Mouse (Mus musculus) liver, embryonic 16.5 days (tissue): ENCODE data around the gene 9530053A07Rik. TPM values are rescaled to one million over a fixed set of nuclear protein-coding genes. Genes with fewer than 3 reads are reported as not detected.

Source experiments
- ATAC-seq: fragments of 200-750 bp; cut with Nextera tagmentation; 2 replicates; pipeline ENCODE4 v1.8.0; 2017; ENCODE audit warnings: low read depth, mild to moderate bottlenecking, moderate number of reproducible peaks, moderate library complexity
- H3K27ac ChIP-seq: fragments of 300-500 bp; sonication (generic); 2 replicates; pipeline ENCODE4 v1.5.1; 2014; ENCODE audit warnings: mild to moderate bottlenecking, low read length
- H3K27me3 ChIP-seq: fragments of 300-500 bp; sonication (generic); 2 replicates; pipeline ENCODE4 v1.6.1; 2014; ENCODE audit warnings: low read depth, low read length, mixed read lengths; ENCODE audit not compliant: control insufficient read depth, insufficient read depth
- H3K36me3 ChIP-seq: fragments of 300-500 bp; sonication (generic); 2 replicates; pipeline ENCODE4 v1.6.1; 2014; ENCODE audit warnings: mild to moderate bottlenecking; ENCODE audit not compliant: control insufficient read depth, insufficient read depth
- H3K4me1 ChIP-seq: fragments of 300-500 bp; sonication (generic); 2 replicates; pipeline ENCODE4 v1.6.1; 2014; ENCODE audit warnings: low read depth, low read length, mixed read lengths; ENCODE audit not compliant: control insufficient read depth
- H3K4me2 ChIP-seq: fragments of 300-500 bp; sonication (generic); 2 replicates; pipeline ENCODE4 v1.6.1; 2014; ENCODE audit warnings: low read depth, low read length, mixed read lengths
- H3K4me3 ChIP-seq: fragments of 300-500 bp; sonication (generic); 2 replicates; pipeline ENCODE4 v1.5.1; 2014; ENCODE audit warnings: low read depth, mild to moderate bottlenecking, low read length
- H3K9ac ChIP-seq: fragments of 300-500 bp; sonication (generic); 2 replicates; pipeline ENCODE4 v1.6.1; 2014; ENCODE audit warnings: low read depth, low read length
- H3K9me3 ChIP-seq: fragments of 300-500 bp; sonication (generic); replicated peaks from 2 replicates; pipeline ENCODE4 v1.6.1; 2016; ENCODE audit warnings: low read length; ENCODE audit not compliant: control insufficient read depth
- WGBS: fragments of 180-500 bp; shearing (Covaris S2); extraction: QIAGEN DNeasy Blood & Tissue Kit; methylation state at CpG from one replicate; pipeline ENCODE4 v1.1.7; 2014; ENCODE audit not compliant: insufficient replicate concordance; 5-methylcytosine and 5-hydroxymethylcytosine counted together
- polyA plus RNA-seq: library from polyadenylated mRNA; unstranded; fragments of >200 nt; fragmentation: Nextera tagmentation; extraction: Ambion mirVana; gene quantifications from 2 replicates; pipeline ENCODE4 v1.2.1, GENCODE M21; 2015

Gene 9530053A07Rik
- polyA plus RNA-seq, 1 experiment from 2014 or later: not detected

GRCm38 (mm10) chr7:28206044-28206600 is 76.9 kb downstream of the 9530053A07Rik start:
- no peak for ATAC-seq
- H3K4me3 ChIP-seq: no peak overlapping the region
- no peaks in the 10 kb centered on the region for H3K9me3 ChIP-seq
- H3K27me3 ChIP-seq: no peaks in the 10 kb centered on the region
- H3K4me2 ChIP-seq: no peak overlapping the region
- H3K9ac ChIP-seq: no peak overlapping the region
- no peak overlapping the region for H3K27ac ChIP-seq
- H3K4me1 ChIP-seq: no peaks in the 10 kb centered on the region
- WGBS: 58% methylated on average over 4 of the region's 4 CpGs
- no peaks in the 10 kb centered on the region for H3K36me3 ChIP-seq

GRCm38 (mm10) chr7:28208396-28208987 is 79.2 kb downstream of the 9530053A07Rik start:
- WGBS: 21% methylated on average over 12 of the region's 12 CpGs
- H3K27me3 ChIP-seq: no peaks in the 10 kb centered on the region
- H3K9ac ChIP-seq: no peak overlapping the region; the same call in 1 of the 2 replicates
- H3K4me2 ChIP-seq: peak overlapping the region; percentile 51
- 0 out of 2 replicates have a peak overlapping the region, but pooled peaks have one; percentile 32 for H3K4me3 ChIP-seq
- H3K27ac ChIP-seq: no peak overlapping the region
- no peak for ATAC-seq
- H3K36me3 ChIP-seq: no peaks in the 10 kb centered on the region
- no peaks in the 10 kb centered on the region for H3K4me1 ChIP-seq
- H3K9me3 ChIP-seq: no peaks in the 10 kb centered on the region

- Histone ChIP-seq H3K36me3 (no peaks in the 10 kb centered on the region), H3K4me2 (peak overlapping the region; percentile 51), H3K27me3 (no peaks in the 10 kb centered on the region), H3K4me1 (no peaks in the 10 kb centered on the region), H3K27ac (no peak overlapping the region), H3K9me3 (no peaks in the 10 kb centered on the region), H3K9ac (no peak overlapping the region; the same call in 1 of the 2 replicates), H3K4me3 (0 out of 2 replicates have a peak overlapping the region, but pooled peaks have one; percentile 32)
- ATAC-seq: peak; percentile 37; the same call in 1 of the 2 replicates
- 43% methylated on average over 19 of the region's 19 CpGs for WGBS
Observed at GRCm38 (mm10) chr7:28208988-28209508, 79.8 kb downstream of the 9530053A07Rik start.

- H3K4me1 ChIP-seq: no peaks in the 10 kb centered on the region
- WGBS: 32% methylated on average over 5 of the region's 5 CpGs
Observed at GRCm38 (mm10) chr7:28210731-28211130, 81.5 kb downstream of the 9530053A07Rik start.

GRCm38 (mm10) chr7:28214142-28214541 is 84.9 kb downstream of the 9530053A07Rik start:
- ATAC-seq: no peak
- H3K4me3 ChIP-seq: no peak overlapping the region
- WGBS: 27% methylated on average over 10 of the region's 10 CpGs

More at GRCm38 (mm10) chr7:28210731-28211130, 81.5 kb downstream of the 9530053A07Rik start:
- H3K4me3 ChIP-seq: no peak overlapping the region
- no peak overlapping the region for H3K27ac ChIP-seq
- no peaks in the 10 kb centered on the region for H3K9me3 ChIP-seq
- no peak overlapping the region for H3K4me2 ChIP-seq
- H3K36me3 ChIP-seq: no peaks in the 10 kb centered on the region
- no peaks in the 10 kb centered on the region for H3K27me3 ChIP-seq
- ATAC-seq: no peak
- no peak overlapping the region for H3K9ac ChIP-seq

More at GRCm38 (mm10) chr7:28214142-28214541, 84.9 kb downstream of the 9530053A07Rik start:
- Histone ChIP-seq H3K9ac (no peak overlapping the region), H3K4me2 (no peak overlapping the region), H3K36me3 (no peaks in the 10 kb centered on the region), H3K27me3 (no peaks in the 10 kb centered on the region), H3K27ac (no peak overlapping the region), H3K4me1 (no peaks in the 10 kb centered on the region), H3K9me3 (no peaks in the 10 kb centered on the region)

Other genes starting within 250 kb of the 9530053A07Rik start
- gene Zfp974, start 200.0 kb upstream of the 9530053A07Rik start, polyA plus RNA-seq: 1.2 and 1.5 TPM in 2 replicates
- 4.6 and 4.7 TPM in 2 replicates for gene Zfp780b, start 150.3 kb upstream of the 9530053A07Rik start, polyA plus RNA-seq
- gene Zfp850, start 115.4 kb upstream of the 9530053A07Rik start, polyA plus RNA-seq: 1.1 and 1.2 TPM in 2 replicates
- 114 and 117 TPM in 2 replicates for gene Psmc4, start 79.4 kb upstream of the 9530053A07Rik start, polyA plus RNA-seq
- gene Fcgbp, start 58.2 kb upstream of the 9530053A07Rik start, polyA plus RNA-seq: 2.5 TPM in 1 of 2 replicates, not detected in the other
- 39.3 and 39.7 TPM in 2 replicates for gene Fbl, start 40.2 kb downstream of the 9530053A07Rik start, polyA plus RNA-seq
- gene Dyrk1b, start 50.0 kb downstream of the 9530053A07Rik start, polyA plus RNA-seq: 2.1 and 2.7 TPM in 2 replicates
- 0.15 and 0.29 TPM in 2 replicates for gene Eid2, start 138.4 kb downstream of the 9530053A07Rik start, polyA plus RNA-seq
- gene Eid2b, start 148.3 kb downstream of the 9530053A07Rik start, polyA plus RNA-seq: 1.3 and 1.6 TPM in 2 replicates
- not detected in 2 replicates for gene Selenov, start 161.7 kb downstream of the 9530053A07Rik start, polyA plus RNA-seq
- gene Dll3, start 172.8 kb downstream of the 9530053A07Rik start, polyA plus RNA-seq: not detected in 2 replicates
- gene Timm50, start 182.6 kb downstream of the 9530053A07Rik start, polyA plus RNA-seq: 66.1 and 67.9 TPM in 2 replicates
- 31.3 and 34.0 TPM in 2 replicates for gene Supt5, start 209.3 kb downstream of the 9530053A07Rik start, polyA plus RNA-seq
- gene Rps16, start 221.2 kb downstream of the 9530053A07Rik start, polyA plus RNA-seq: 531 and 598 TPM in 2 replicates
- 4.8 and 6.3 TPM in 2 replicates for gene Plekhg2, start 243.1 kb downstream of the 9530053A07Rik start, polyA plus RNA-seq